Mouse (Mus musculus): ENCODE results near the gene Hsp90b1. TPM values are rescaled to one million over a fixed set of nuclear protein-coding genes. Genes with fewer than 3 reads are reported as not detected.
A peak's percentile ranks its signal among the peaks of the same experiment; 100 is the strongest.

The Hsp90b1 gene
- polyA plus RNA-seq, 2 experiments, result 140 to 214 TPM

Small RNAs within 50 kb of the gene (microRNA-seq; reads per million reads assigned to microRNA genes)
- 5.9 reads per million, percentile 10 among the genes with 10 or more reads in this experiment for gene Gm25745

Other genes with a start within 250 kb of the Hsp90b1 start
- gene Syn3, start 206.6 kb downstream of the Hsp90b1 start, polyA plus RNA-seq (2012; rRNA removed), result 0.10 and 0.11 TPM in 2 replicates
- gene Syn3, start 206.6 kb downstream of the Hsp90b1 start, polyA plus RNA-seq (2014; fragmentation: Nextera tagmentation; extraction: Ambion mirVana), result 0.14 and 0.15 TPM in 2 replicates
- gene Ttc41, start 302 bp upstream of the Hsp90b1 start, polyA plus RNA-seq (2012; rRNA removed), result 0.70 and 1.0 TPM in 2 replicates
- 0.34 and 0.39 TPM in 2 replicates for gene Ttc41, start 302 bp upstream of the Hsp90b1 start, polyA plus RNA-seq (2014; fragmentation: Nextera tagmentation; extraction: Ambion mirVana)
- not detected in 2 replicates for gene Gm49358, start 58.5 kb upstream of the Hsp90b1 start, polyA plus RNA-seq (2012; rRNA removed)
- gene Gm49358, start 58.5 kb upstream of the Hsp90b1 start, polyA plus RNA-seq (2014; fragmentation: Nextera tagmentation; extraction: Ambion mirVana), result not detected in 2 replicates
- 0.89 and 0.95 TPM in 2 replicates for gene Nt5dc3, start 73.5 kb upstream of the Hsp90b1 start, polyA plus RNA-seq (2012; rRNA removed)
- gene Nt5dc3, start 73.5 kb upstream of the Hsp90b1 start, polyA plus RNA-seq (2014; fragmentation: Nextera tagmentation; extraction: Ambion mirVana), result 0.33 and 0.46 TPM in 2 replicates

Data from liver, embryonic 14.5 days (tissue).